Mouse (Mus musculus) gastrocnemius, postnatal 10 days (tissue): ENCODE measurements around the gene Nfatc2. TPM values are rescaled to one million over a fixed set of nuclear protein-coding genes. Genes with fewer than 3 reads are reported as not detected.

ENCODE experiments used
- DNase-seq: peaks from one replicate; pipeline ENCODE4 v3.0.0; 2021; ENCODE audit warnings: mixed read lengths
- long read RNA-seq, 2 experiments: library from polyadenylated mRNA; stranded (forward); transcript quantifications; one replicate each; pipeline ENCODE4 v2.0.0; 2021
- total RNA-seq, 2 experiments: library from RNA; stranded (reverse); gene quantifications; 2 replicates each; pipeline ENCODE4 v1.2.3; 2021

The Nfatc2 gene
- 10 to 100 TPM in 1 of 2 experiments, 1 to 10 TPM in 1; 8.2 to 12.7 TPM for total RNA-seq
- long read RNA-seq, experiment 1, full-length matches to known transcripts, result 4 of 8 reads
- long read RNA-seq, experiment 1, partial matches to known transcripts, result 1 of 8 reads
- long read RNA-seq, experiment 1, other reads (novel, unspliced or antisense), result 3 of 8 reads
- long read RNA-seq, experiment 2, full-length matches to known transcripts, result 3 of 6 reads
- long read RNA-seq, experiment 2, partial matches to known transcripts, result 2 of 6 reads
- long read RNA-seq, experiment 2, other reads (novel, unspliced or antisense), result 1 of 6 reads

DNA sequence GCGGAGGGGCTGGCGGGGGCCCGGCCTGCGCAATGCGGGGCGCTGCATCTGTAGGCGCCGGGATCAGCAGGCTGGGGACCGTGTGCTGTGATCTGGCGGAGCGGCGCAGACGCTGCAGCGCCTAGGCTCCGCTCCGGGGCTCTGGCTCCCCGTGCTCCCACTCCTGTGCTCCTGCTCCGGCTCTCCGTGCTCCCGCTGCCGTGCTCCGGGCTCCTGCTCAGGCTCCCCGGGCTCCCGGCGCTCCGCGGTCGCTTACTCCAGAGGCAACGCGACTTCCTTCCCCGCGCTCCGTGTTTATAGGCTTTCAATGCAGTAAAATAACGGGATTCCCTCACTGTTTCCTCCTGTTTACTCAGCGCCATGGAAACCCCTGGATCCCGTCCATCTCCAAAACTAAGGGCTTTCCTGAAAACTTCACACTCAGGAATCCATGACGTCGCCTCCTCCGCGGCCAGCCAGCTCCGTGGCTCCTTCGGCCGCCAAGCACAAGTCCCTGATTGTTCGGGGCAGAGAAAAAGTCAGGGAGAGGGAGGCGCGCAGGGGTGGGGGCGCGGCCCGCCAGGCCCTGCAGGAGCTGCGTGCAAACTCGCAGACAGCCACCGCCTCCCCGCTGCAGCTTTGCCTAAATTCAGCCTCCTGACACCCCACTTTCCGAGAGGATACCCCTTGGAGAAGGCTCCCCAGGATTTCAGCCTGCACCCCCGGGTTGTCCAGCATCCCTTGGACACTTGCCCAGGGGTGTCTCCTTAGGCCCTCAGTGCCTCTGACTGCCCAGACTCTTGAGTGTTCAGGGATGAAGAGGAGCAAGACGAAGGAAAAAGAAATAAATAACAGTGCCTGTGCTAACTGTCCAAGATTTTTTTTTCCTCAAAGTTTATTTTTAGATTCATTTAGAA, at the start of gene Nfatc2:
Gene Nfatc2 (minus strand): TSS at position 167 of the 896 bp plus-strand sequence.
- DNase-seq, result peak; percentile 81

- no peak for DNase-seq
These were observed 46.7 kb upstream of the Nfatc2 start for GRCm38 (mm10) chr2:168648171-168648570.

- no peak for DNase-seq
These were observed 43.4 kb upstream of the Nfatc2 start for GRCm38 (mm10) chr2:168644855-168645254.

GRCm38 (mm10) chr2:168643524-168644177, 42.2 kb upstream of the Nfatc2 start:
- no peak for DNase-seq

- DNase-seq, result no peak
These were observed 40.7 kb upstream of the Nfatc2 start for GRCm38 (mm10) chr2:168642187-168642586.

DNA sequence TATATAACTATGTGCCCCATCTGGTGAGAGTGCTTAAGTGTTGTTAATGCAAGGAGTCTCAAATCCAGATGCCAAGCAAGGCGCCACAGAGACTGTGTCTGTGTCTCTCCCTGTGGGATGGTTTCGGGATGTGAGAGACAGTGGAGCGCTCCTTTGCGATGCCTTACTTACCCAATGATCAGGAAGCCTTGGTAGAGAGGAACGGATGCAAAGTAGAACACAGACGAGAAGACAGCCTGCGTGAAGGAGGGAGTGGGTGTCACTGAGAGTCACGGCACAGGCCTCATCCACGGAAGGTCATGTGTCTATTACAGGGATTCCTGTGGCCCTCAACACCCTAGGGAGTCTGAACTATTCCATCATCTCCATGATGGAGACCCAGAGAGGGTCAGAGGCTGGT, 39.0 kb upstream of the Nfatc2 start:
- DNase-seq, result no peak

GRCm38 (mm10) chr2:168634881-168635280, 33.4 kb upstream of the Nfatc2 start:
- no peak for DNase-seq

- DNase-seq, result no peak
These were observed 31.9 kb upstream of the Nfatc2 start for GRCm38 (mm10) chr2:168633301-168633816.

- DNase-seq, result no peak
These were observed 31.1 kb upstream of the Nfatc2 start for GRCm38 (mm10) chr2:168632543-168632942.

DNA sequence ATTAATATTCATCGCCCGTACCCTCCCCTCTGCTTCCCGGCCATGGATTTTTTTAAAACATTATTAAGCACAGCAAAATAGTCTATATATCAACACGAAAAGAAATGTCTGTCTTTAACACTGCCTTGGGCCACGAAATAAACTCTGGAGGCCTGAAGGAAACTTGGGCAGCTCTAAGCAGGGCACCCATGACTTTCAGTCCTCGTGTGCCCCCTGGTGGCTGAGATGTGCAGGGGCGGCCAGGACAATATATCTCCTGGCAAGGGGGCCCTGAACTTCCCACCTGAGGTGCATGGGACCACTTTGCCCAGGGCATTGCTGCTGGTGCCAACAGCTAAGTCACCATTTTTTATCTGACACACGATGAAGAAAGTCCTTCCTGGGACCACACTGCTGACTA, 27.3 kb upstream of the Nfatc2 start:
- DNase-seq, result peak; percentile 90

DNA sequence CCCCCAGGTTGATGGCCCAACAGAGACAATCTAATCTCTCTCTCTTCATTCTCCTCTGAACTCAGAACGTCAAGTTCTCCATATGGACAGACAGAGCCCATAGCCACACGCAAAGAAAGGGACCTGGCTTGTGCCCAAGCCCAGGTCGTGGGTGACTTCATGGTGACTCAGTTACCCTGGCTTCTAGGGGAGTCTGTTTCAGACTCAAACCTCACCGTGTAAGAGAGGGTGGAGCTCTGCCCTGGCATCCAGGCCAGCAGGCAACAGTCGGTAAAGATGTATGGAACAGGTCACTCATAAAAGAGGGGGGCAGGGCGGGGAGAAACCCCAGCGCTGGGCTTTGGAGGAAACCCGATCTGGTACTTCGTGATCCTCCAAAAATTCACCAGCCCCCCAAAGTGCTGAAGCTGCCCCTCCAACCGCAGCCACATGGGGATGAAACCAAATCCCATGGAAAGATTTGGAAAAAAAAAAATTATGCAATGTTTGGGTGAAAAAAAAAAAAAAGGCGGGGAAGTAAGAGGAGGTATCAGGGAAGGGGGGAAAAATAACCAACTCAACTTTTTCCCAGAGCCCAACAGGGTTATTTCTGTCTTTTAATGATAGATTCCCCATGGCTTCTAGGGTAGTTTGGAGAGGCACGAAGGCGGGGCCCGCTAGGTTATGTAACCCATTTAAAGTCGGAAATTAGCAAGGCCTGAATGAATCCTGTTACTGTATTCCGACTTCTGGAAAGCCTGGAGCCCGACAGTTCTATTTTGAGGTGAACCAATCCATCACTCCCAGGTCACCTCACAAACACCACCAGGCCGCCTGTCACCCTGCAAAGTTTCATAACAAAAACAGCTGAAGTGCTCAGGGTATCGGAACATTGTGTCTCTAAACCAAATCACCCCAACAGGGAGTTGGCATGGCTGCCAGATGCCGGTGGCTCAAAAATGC, 26.6 kb upstream of the Nfatc2 start:
- no peak for DNase-seq

DNA sequence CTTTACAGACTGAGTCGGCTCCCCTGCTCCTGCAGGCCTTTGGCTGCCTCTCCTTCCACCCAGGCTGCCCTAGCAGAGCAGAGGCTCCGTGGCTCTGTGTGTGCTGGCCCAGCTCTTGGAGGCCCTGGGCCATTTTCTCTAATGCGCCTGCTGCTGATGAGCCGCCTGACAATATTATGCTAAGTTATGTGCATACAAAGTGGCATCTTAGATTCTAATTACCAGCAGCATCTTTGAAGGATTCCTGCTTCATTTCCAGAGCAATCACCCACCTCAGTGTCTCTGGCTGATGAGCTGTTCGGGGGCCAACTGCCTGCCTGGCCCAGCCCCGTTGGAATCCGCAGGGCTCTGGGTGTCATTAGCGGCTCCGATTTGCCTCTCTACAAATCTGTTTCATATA, 24.9 kb upstream of the Nfatc2 start:
- DNase-seq, result no peak

- no peak for DNase-seq
These were observed 23.6 kb upstream of the Nfatc2 start for GRCm38 (mm10) chr2:168625091-168625490.

- DNase-seq, result no peak
These were observed 19.8 kb upstream of the Nfatc2 start for GRCm38 (mm10) chr2:168621111-168621802.

DNA sequence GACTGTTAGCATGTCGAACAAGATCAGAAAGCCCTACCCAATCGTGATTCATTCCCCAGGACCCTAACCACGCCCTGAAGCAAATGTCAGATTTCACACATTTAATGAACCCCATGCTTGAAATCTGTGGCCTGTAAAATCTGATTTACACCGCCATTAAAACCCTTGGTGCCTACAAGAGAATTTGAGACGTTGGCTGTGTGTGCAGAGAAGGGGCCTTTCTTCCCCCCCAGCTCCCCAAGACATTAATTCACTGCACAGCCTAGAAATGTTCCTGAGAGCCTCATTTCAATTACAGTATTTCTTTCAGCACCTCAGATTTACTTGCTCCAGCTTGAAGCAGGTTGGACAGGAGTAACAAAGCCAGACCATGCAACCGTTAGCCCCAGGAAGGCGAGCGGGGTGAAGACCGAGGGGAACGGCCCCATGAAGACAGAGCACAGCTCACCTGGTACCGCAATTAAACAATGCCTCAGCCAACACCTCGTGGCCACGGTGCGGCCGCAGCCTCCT, 16.8 kb upstream of the Nfatc2 start:
- DNase-seq, result no peak

- peak; percentile 41 for DNase-seq
These were observed 13.7 kb upstream of the Nfatc2 start for GRCm38 (mm10) chr2:168615160-168615559.

DNA sequence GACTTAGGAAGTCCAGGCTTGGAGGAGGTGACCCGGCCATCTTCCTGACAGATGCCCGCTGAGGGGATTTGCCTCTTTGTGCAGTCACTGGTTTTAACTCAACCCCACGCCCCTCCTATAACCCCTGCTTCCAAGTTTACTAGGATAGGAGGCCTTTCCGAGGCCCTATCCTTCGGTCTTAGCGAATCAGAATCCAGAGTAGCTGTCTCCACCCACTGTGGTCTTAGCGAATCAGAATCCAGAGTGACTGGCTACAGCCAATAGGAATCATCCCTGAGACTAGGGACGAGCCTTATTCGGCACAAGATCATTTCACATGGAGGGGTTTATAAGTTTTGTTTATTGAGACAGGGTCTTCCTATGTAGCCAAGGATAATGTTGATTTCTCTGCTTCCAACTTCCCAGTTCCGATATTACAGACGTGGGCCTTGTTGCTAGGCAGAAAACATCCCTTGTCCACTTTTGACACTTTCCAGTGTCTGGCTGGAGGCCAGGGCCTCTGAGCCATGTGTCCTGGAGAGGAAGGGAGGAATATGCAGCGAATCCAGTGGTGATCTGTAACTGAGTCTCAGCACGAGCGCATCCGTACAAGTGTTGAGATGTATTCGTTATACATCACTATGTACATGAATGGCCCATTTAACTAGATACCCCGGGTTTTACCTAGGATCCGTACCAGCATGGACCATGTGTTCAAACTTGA, 12.9 kb upstream of the Nfatc2 start:
- DNase-seq, result peak; percentile 44

DNA sequence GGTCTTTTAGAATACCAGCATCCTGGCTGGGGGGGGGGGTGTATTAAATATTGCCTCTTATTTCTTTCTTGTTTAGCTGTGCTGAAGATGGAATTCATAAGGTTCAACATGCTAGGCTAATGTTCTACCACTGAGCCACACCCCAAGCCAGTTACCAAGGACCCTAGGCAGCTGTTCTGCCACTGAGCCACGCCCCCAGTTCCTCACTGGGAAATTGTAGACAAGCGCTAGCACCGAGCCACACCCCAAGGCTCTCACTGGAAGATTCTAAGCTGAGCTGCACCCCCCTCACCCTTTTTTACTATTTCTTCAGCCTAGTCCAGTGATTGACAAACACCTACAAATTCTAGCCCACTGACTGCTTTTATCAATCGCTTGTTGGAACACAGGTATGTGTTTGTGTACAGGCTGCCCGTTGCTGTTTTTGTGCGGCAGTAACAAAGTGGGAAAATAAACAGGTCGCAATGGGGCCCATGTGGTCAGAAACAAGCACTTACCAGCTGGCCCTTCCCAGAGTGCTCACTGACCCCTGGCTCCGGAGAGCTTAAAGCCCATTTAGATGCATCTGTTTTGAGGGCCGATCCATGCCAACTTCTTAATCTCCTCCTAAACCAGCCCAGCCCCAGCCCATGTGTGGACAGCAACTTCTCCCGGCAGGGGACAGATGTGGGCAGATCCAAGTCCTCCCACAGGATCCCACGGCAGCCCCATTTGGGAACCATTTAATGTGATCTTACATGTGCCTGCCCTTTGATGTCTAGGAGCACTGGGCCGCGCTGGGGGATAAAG, 11.8 kb upstream of the Nfatc2 start:
- no peak for DNase-seq

DNA sequence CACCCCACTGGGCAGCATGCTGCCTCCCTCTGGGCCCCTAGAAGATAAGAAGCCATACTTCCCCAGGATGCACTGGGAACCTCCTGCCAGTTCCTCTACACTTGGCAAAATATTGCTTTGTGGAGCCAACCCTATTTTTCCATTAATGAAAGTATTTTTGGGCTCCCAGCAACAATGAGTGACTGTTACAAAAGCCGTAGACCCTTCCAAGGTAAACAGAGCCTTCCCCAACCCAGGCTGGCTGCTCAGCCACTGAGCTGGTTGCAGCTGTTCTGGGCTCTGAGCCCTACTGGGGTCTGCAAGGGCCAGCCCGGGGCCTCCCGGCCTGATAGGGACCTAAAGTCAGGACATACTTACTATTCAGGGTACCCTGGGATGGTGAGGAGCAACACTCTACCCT, 9.5 kb upstream of the Nfatc2 start:
- DNase-seq, result no peak
